Mouse (Mus musculus): ENCODE measurements around the gene Rras.
"Not testable (repeated sequence)": the region's sequence is repeated elsewhere in the genome, so short reads cannot be mapped to it uniquely, and the experiment has no call there.

Rras gene

GRCm38 (mm10) chr7:44999753-45000152 lies 18.0 kb upstream of the Rras start:
- CTCF ChIA-PET, result no interaction called here

GRCm38 (mm10) chr7:45000539-45001114 lies 17.1 kb upstream of the Rras start:
- CTCF ChIA-PET, result no interaction called here

GRCm38 (mm10) chr7:45002440-45002839 lies 15.3 kb upstream of the Rras start:
- CTCF ChIA-PET, result no interaction called here

DNA sequence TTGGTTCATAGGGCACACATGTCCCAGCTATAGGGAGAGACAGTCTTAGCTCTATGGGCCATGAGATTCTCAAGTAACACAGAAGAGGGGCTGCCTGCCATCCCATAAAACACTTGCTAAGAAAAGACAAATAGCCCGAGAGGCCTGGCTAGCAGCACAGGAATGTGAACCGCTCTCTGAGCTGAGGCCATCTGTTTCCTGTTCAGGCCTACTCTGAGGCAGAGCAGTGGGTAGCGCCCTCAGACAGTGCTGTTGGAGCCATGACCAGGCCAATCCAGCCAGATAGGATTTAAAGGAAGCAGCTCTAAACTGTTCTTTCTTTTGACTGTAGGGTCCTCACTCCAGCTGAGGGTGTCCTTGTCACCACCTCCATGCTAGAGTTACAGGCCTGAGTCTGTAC lies 13.2 kb upstream of the Rras start:
- CTCF ChIA-PET, result no interaction called here

GRCm38 (mm10) chr7:45005321-45005992 lies 12.3 kb upstream of the Rras start:
- CTCF ChIA-PET, result no interaction called here

GRCm38 (mm10) chr7:45006503-45006902 lies 11.3 kb upstream of the Rras start:
- CTCF ChIA-PET, result no interaction called here

- CTCF ChIA-PET, result no interaction called here
Measured at GRCm38 (mm10) chr7:45007141-45007540, 10.6 kb upstream of the Rras start.

DNA sequence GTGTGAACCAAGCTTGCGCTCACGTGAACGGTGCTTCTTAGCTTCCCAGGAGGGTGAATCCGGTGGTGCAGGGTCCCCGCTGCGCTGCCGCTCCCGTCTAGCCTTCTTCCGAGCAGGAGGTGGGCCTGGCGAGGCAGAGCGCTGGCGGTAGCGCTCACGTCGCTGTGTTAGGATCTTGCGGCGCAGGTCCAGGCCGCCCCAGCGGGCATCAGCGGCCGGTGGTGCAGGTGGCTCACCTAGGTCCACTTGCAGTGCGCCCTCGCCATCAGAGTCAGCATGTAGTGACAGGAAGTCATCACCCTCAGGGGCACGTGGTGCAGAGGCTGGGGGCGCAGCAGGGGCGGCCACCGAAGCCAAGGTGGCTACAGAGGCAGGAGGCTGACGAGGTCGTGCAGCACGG lies 9.9 kb upstream of the Rras start:
- CTCF ChIA-PET, result no interaction called here

- CTCF ChIA-PET, result no interaction called here
Measured at GRCm38 (mm10) chr7:45008411-45008810, 9.3 kb upstream of the Rras start.

DNA sequence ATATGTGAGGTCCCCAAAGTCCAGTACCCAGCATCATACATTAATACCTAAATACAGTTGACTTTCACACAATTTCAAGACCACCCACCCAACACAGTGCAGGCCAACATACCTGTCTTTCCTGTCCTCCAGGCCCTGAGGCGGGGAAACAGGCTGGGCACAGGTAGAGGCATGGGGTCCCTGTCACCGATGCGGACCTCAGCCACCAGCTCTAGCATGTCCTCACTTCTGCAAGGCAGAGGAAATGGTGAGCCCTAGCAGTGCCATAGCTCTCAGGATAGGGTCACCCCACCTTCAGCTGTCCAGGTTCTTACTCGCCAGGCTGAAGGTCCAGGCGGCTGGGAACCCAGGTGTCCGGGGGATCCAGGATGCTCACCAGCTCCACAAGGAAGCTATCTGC lies 5.8 kb upstream of the Rras start:
- CTCF ChIA-PET, result interaction anchor here (0.6 kb wide), 1 partner anchor 35 kb away, joined by 4 read pairs; no protein-coding TSS in a partner anchor

DNA sequence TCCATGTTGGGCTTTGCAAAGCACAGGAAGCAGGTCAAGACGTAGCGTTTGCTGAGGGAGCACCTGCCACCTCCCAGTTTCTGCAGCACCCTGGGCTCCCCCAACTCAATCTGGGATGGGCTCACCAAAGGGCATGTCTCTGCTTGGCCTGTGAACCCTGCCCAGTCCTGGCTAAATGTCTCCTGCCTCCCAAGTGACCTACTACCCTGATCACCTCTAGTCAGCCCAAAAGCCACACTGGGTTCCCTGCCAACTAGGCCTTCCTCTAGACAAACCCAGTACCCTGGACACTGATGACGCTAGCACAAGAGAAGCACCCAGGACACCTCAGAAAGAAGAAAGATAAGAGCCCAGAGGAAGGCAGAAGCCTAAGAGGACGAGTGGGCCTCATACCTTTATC lies 4.9 kb upstream of the Rras start:
- CTCF ChIA-PET, result interaction anchor here (0.6 kb wide), 1 partner anchor 55 kb away, joined by 4 read pairs; no protein-coding TSS in a partner anchor

- CTCF ChIA-PET, result interaction anchor here (0.6 kb wide), 1 partner anchor 54 kb away, joined by 4 read pairs; no protein-coding TSS in a partner anchor
Measured at GRCm38 (mm10) chr7:45013366-45014095, 4.2 kb upstream of the Rras start.

GRCm38 (mm10) chr7:45014096-45014451 lies 3.7 kb upstream of the Rras start:
- CTCF ChIA-PET, result no interaction called here

DNA sequence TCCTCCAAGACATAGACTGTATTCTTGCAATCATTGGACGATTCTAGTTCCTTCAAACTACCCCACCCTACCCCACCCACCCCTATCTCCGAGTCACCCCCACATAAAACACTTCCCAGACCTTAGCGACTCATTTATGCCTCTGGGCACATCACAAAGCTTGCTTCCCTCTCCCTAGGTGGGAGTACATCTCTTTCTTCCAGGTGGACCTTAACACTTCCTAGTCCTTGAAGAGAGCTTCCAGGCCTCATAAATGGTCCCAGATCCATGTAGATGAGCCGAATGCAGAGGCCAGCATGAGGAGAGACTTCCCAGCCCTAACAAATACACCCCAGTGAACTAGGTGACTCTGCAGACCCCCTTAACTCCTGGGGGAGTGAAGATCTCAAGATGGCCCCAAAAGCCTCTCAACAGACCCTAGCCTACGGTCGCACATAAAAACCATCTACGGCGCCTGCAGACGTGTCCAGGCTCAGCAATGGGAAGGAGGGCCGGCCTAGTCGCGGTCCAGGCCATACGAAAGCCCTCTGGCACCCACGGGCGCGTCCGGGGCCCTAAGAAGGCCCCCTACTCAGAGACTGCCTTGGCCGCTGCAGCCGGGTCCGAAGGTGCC lies 2.3 kb upstream of the Rras start:
- CTCF ChIA-PET, result interaction anchor here (0.6 kb wide), 1 partner anchor 33 kb away, joined by 7 read pairs; no protein-coding TSS in a partner anchor

DNA sequence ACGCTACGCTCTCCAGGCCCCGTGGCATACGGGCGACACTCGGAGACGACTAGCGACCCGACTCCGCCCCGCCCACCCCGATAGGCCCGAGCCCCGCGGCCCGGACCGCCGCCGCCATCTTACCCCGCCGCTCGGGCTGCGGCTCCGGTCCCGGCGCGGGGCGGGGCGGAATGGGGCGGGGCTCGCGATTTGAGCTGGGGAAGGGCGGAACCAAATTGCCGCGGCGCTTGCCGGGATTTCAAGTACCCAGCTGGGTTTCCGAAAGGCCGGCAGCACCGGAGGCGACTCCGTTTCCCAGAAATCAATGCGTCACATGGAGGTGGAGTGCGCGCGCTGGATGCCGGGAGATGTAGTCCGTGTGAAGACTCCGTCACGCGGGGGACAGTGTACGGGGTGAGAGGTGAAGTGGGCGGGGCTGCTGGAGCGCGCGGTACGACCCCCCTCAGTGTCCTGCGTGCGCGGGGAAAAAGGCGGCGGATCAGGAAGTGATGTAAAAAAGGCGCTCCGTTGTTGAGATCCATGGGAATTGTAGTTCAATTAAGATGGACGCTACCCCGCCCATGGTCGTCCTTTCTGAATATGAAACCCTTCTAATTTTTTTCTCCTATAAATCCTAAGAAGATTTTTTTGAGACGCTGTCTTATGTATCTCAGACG lies 1.7 kb upstream of the Rras start, which contains the start of gene Scaf1:
Gene Scaf1, minus strand, starts transcription at position 407 of the 656 bp plus-strand sequence.
- CTCF ChIA-PET, result interaction anchor here (0.6 to 0.8 kb wide), 7 partner anchors 19 to 689 kb away, joined by 3 to 19 read pairs (median 4); partner anchors contain the start of genes Dbp and Irf3

- CTCF ChIA-PET, result interaction anchor here (0.7 to 0.8 kb wide), 3 partner anchors 118 to 688 kb away, joined by 3 to 5 read pairs (median 3); partner anchors contain the start of gene Dbp
Measured at GRCm38 (mm10) chr7:45016761-45017160, 1.0 kb upstream of the Rras start.

DNA sequence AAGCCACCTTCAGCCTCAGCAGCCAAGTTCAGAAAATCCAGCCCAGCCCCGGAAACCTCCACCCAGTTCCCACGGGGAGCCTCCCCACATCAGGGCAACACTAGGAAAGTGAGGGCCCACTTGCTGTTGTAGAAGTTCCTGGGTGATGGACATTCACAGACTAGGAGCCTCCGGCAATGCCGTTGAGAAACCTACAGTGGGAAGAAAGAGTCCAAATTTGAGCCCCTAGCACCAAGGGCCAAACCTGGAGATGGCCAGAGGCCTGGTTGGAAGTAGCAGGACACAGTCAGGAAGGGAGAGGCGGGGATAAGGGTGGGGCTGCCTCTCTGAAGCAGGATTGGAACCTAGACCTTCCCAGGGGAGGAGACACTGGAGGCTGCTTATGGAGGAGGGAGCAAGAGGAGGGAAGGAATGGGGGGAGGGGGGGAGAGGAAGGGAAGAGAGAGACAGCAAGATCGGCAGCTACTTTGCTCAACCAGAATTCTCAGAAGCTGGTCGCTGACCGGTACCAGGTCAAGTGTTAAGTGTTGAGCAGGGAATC lies 1.3 kb downstream of the Rras start:
- CTCF ChIA-PET, result no interaction called here

DNA sequence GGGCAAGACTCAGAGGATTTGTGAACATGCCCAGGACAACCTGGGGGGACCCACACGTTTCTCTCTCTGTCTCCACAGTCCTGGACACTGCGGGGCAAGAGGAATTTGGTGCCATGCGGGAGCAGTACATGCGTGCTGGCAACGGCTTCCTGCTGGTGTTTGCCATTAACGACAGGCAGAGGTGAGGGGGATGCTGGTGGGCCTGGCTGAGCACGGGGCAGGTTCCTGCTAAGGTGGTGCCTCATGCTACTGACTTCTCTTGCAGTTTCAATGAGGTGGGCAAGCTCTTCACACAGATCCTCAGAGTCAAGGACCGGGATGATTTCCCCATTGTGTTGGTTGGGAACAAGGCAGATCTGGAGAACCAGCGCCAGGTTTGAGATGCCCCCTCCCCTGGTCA lies 2.5 kb downstream of the Rras start:
- CTCF ChIA-PET, result no interaction called here

DNA sequence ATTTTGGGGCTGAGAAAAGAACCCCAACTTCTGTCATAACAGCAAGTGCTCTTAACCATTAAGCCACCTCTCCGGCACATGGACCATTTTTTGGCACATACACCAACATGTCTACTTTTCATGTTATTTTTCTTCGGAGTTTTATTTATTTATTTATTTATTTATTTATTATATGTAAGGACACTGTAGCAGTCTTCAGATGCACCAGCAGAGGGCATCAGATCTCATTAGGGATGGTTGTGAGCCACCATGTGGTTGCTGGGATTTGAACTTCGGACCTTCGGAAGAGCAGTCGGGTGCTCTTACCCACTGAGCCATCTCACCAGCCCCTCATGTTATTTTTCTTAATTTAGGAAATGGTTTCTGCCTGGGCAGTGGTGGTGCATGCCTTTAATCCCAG lies 6.0 kb downstream of the Rras start:
- CTCF ChIA-PET, result not testable (repeated sequence)

GRCm38 (mm10) chr7:45024281-45025248 lies 6.8 kb downstream of the Rras start:
- CTCF ChIA-PET, result no interaction called here

Measured in spleen, embryonic (tissue).